Mouse (Mus musculus): ENCODE measurements around the gene Ppfibp2. TPM values are rescaled to one million over a fixed set of nuclear protein-coding genes. Genes with fewer than 3 reads are reported as not detected.

Ppfibp2 gene
- total RNA-seq, 2 experiments from 2014 or later: 5.0 to 6.5 TPM

- DNase-seq (ENCODE audit: low spot score in 2 of 2): no peak
- intact Hi-C loops (cut with DNase I): loop anchor here (10.0 kb wide), 1 partner anchor 425 kb away; no protein-coding TSS in a partner anchor
Observed at GRCm38 (mm10) chr7:107659186-107659918, 64.3 kb downstream of the Ppfibp2 start.

- DNase-seq (ENCODE audit: low spot score in 2 of 2): peak; percentile 75 to 77
- intact Hi-C loops (cut with DNase I): loop anchor here (2.0 kb wide), 3 partner anchors 77 to 117 kb away; no protein-coding TSS in a partner anchor
Observed at GRCm38 (mm10) chr7:107661189-107661842, 66.3 kb downstream of the Ppfibp2 start.

DNA sequence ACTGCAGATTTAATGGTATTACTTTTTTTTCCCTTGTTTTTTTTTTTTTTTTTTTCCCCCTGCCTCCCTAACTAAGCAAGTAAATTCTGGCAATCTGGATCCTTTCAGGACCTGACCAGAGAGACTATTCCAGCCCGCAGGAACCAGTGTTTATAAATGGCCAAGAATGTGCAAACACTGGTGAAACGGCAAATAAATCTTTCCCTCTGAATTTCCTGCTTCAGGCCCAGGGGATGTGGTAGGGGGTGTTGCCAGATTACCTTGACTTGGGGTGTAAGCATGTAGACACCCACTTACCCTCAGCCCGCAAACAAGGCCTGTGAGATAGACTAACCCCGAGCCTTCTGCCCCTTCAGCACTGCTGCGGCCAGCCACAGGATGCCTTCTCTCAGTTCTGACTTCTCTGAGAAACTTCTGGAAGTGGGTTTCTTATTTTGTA, 66.9 kb downstream of the Ppfibp2 start:
- DNase-seq (ENCODE audit: low spot score in 2 of 2): no peak
- intact Hi-C loops (cut with DNase I): loop anchor here (2.0 kb wide), 3 partner anchors 77 to 117 kb away; no protein-coding TSS in a partner anchor

GRCm38 (mm10) chr7:107663621-107664020, 68.6 kb downstream of the Ppfibp2 start:
- DNase-seq (ENCODE audit: low spot score in 2 of 2): no peak
- intact Hi-C loops (cut with DNase I): no loop called here

DNA sequence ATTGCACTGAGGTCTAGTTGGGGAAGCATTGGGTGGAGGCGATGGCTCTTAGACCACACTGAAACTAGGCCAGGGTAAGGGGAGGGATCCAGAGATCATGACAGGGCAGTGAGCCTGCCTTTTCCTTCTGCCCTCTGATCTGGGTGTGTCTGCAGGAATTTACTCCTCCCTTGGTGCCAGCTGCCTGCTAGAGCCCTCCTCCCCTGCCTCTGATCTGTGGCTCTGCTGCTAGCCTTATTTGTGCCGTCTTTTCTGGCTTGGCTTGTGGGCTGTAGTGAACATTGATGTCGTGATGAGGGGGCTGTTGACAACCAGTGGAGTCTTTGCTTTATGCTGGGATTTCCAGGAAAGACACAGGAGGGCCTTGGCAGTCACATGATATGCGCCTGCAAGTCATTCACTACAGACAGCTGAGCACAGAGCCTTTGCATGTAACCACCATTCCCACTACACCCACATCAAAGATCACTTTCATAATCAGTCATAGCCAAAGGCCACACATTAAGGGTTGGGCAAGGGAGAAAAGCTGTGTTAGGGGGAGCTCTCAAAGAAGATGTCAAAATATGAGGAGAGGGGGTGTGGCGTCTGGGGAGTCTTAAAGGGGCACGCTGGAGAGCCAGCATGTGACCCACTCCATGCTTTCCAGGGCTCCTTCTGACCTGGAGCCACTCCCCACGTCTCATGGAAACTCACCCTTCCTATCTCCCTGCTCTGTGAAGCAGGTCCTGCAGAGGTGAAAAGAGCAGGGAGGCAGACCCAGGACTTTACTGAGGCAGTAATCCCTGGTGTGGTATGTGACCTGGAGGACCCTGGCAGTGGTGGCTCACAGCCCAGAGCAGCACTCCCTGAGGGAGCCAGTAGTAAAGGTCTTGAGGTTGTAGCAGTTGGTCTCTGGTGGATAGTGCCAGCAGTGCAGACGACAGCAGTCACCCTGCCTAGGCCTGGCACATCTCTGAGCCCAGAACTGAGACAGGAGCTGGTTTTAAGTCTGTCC, 69.4 kb downstream of the Ppfibp2 start:
- intact Hi-C loops (cut with DNase I): loop anchor here (5.0 kb wide), 1 partner anchor 43 kb away; no protein-coding TSS in a partner anchor
- peak in 1 of 2 experiments; percentile 4 for DNase-seq (ENCODE audit: low spot score in 2 of 2)

- DNase-seq (ENCODE audit: low spot score in 2 of 2): peak; percentile 33 to 75
Observed at GRCm38 (mm10) chr7:107665221-107665585, 70.2 kb downstream of the Ppfibp2 start.

GRCm38 (mm10) chr7:107665586-107666261, 70.7 kb downstream of the Ppfibp2 start:
- peak; percentile 14 to 44 for DNase-seq (ENCODE audit: low spot score in 2 of 2)
- intact Hi-C loops (cut with DNase I): loop anchor here (5.0 kb wide), 1 partner anchor 42 kb away; no protein-coding TSS in a partner anchor

More at GRCm38 (mm10) chr7:107665221-107665585, 70.2 kb downstream of the Ppfibp2 start:
- intact Hi-C loops (cut with DNase I): loop anchor here (5.0 kb wide), 1 partner anchor 42 kb away; no protein-coding TSS in a partner anchor

- intact Hi-C loops (cut with DNase I): loop anchor here (5.0 kb wide), 1 partner anchor 41 kb away; no protein-coding TSS in a partner anchor
- no peak for DNase-seq (ENCODE audit: low spot score in 2 of 2)
Observed at GRCm38 (mm10) chr7:107666262-107666902, 71.4 kb downstream of the Ppfibp2 start.

DNA sequence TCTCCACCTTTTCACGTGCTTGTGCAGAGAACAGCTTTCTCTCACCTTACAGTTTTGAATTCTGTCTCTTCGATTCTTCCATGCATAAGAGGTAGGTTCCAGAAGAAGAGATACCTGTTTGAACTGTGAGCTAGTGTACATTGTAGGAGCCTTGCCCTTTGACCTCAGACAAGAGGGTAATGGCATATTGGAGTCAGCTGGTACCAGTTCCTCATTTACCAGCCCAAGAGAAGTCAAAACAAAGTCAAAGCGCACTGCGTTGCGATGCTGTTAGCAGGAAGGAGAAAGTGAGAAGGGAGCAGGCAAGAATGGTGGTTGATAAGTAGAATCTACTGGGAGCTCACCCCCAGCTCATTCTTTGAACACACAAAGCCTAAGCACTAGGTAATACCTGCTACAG, 73.5 kb downstream of the Ppfibp2 start:
- intact Hi-C loops (cut with DNase I): loop anchor here (5.0 kb wide), 1 partner anchor 39 kb away; no protein-coding TSS in a partner anchor
- DNase-seq (ENCODE audit: low spot score in 2 of 2): no peak

GRCm38 (mm10) chr7:107675224-107675623, 80.2 kb downstream of the Ppfibp2 start:
- DNase-seq (ENCODE audit: low spot score in 2 of 2): no peak
- intact Hi-C loops (cut with DNase I): no loop called here

GRCm38 (mm10) chr7:107680151-107680852, 85.3 kb downstream of the Ppfibp2 start:
- no peak for DNase-seq (ENCODE audit: low spot score in 2 of 2)
- intact Hi-C loops (cut with DNase I): no loop called here

DNA sequence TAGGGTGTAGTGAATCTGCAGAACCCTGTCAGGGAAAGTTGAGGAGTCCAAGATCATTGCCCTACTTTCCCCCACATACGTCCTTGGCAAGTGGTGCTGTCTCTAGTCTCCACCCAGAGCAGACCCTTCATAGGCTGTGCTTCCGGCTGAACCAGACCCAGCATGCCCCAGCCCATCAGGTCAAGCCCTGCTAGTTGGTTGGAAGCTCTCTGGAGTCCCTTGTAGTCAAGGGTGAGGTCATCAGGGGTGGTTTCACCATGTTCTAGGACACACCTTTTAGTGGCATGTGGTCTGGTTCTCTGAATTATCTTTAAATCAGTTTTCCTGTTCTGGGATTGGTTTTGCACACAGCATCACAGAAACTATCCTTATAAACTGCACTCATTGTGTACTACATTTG, 86.3 kb downstream of the Ppfibp2 start:
- DNase-seq (ENCODE audit: low spot score in 2 of 2): no peak
- intact Hi-C loops (cut with DNase I): no loop called here

- intact Hi-C loops (cut with DNase I): no loop called here
- DNase-seq (ENCODE audit: low spot score in 2 of 2): no peak
Observed at GRCm38 (mm10) chr7:107683162-107683561, 88.2 kb downstream of the Ppfibp2 start.

- DNase-seq (ENCODE audit: low spot score in 2 of 2): no peak
- intact Hi-C loops (cut with DNase I): no loop called here
Observed at GRCm38 (mm10) chr7:107683622-107684021, 88.6 kb downstream of the Ppfibp2 start.

DNA sequence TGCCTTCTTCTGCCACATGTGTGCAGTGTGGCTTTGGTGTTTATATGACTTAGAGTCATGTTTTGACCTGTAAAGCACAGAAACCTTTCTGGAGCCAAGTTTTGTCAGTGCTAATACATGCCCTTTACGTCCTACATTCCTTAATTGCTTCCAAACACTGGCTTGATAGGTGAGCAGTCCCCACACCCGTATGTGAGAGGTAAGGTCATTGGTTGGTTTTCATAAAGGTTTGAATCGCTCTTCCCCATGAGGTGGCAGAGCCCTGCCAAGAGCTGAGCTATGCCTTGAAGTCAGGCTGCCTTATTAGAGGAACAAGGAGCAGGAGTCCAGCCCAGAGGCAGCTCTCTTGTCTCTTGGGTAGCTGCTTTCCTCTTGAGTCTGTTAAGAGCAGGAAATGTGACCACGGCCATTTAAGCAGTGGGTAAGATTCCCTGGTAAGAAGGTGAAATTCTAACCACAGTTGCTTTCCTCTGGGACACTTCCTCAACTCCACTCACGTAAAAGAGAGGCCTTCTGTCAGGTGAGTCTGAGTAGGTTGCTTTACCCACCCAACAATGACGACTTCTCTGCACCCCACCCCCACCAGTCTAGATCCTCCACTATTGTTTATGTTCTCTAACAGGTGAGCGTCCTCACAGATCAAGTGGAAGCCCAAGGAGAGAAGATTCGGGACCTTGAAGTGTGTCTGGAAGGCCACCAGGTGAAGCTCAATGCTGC, 90.4 kb downstream of the Ppfibp2 start:
- DNase-seq (ENCODE audit: low spot score in 2 of 2): no peak
- intact Hi-C loops (cut with DNase I): no loop called here

DNA sequence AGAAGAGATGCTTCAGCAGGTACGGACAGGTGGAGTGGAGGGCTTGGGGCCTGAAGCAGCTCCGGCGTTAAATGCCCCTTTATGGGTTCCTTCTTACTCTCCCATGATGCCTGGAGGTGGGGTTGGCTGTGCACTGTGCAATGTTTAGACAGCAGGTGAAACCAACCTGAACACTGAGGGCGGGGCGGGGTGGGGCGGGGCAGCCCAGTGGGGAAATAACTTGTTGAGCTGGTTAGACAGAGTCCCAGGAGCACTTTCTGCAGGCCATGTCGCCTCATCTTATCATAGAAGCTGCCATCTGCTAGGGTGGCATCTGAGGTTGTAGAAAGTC, 90.9 kb downstream of the Ppfibp2 start:
- DNase-seq (ENCODE audit: low spot score in 2 of 2): no peak
- intact Hi-C loops (cut with DNase I): no loop called here

DNA sequence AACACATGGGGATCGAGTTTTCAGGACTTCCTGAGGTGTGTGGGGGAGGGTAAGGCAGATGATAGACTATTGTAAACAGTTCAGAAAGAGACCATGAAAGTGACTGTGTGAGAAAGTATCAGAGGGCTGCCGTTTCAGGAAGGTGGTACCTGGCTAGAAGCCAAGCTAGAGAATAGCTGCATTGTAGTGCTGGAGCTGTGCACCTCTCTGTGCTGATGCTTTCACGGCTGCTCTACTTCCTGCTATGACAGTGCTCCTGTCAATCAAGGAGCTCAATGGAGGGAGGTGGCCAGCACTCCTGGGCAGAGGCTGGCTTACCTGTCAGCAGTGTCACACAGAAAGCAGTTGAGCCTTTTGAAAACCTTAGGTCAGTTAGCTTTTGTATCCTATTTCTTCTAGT, 92.4 kb downstream of the Ppfibp2 start:
- intact Hi-C loops (cut with DNase I): no loop called here
- no peak for DNase-seq (ENCODE audit: low spot score in 2 of 2)

All from left cerebral cortex, postnatal 25 days (tissue).